Mouse (Mus musculus) gastrocnemius, adult 18-20 months (tissue): ENCODE measurements around the gene Sfta2. TPM values are rescaled to one million over a fixed set of nuclear protein-coding genes. Genes with fewer than 3 reads are reported as not detected.

Source experiments
- DNase-seq: peaks from one replicate; pipeline ENCODE4 v3.0.0; 2021; ENCODE audit warnings: low spot score
- total RNA-seq, 2 experiments: library from RNA; stranded (reverse); gene quantifications; 2 replicates each; pipeline ENCODE4 v1.2.3; 2021

The Sfta2 gene
- total RNA-seq, 2 experiments from 2014 or later = not detected

- DNase-seq = peak; percentile 96
Measured at GRCm38 (mm10) chr17:35673416-35674035, 72.2 kb downstream of the Sfta2 start, which contains the start of gene Gtf2h4. TSS of gene Gtf2h4 (minus strand) at chr17:35673739.

DNA sequence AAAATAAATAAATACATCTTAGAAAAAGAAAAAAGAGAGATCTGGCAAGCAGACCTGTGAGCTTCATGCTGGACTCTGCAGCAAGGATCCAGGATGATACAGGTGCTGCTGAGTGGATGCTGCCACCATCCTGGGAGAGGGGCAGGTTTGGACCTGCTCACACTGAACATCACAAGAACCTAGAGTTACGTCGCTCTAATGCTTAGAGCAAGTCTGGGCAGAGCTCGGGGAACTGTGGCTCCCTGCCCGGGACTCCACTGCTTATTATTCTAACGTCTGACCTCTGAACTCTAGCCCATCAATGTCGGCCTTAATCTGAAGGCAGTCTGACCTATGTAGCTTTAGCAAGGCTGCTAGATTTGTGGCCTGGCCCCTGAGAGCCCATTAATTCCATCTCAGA, 79.2 kb downstream of the Sfta2 start:
- no peak for DNase-seq

- no peak for DNase-seq
Measured at GRCm38 (mm10) chr17:35681986-35682385, 80.6 kb downstream of the Sfta2 start.

- no peak for DNase-seq
Measured at GRCm38 (mm10) chr17:35685061-35685460, 83.7 kb downstream of the Sfta2 start.

DNA sequence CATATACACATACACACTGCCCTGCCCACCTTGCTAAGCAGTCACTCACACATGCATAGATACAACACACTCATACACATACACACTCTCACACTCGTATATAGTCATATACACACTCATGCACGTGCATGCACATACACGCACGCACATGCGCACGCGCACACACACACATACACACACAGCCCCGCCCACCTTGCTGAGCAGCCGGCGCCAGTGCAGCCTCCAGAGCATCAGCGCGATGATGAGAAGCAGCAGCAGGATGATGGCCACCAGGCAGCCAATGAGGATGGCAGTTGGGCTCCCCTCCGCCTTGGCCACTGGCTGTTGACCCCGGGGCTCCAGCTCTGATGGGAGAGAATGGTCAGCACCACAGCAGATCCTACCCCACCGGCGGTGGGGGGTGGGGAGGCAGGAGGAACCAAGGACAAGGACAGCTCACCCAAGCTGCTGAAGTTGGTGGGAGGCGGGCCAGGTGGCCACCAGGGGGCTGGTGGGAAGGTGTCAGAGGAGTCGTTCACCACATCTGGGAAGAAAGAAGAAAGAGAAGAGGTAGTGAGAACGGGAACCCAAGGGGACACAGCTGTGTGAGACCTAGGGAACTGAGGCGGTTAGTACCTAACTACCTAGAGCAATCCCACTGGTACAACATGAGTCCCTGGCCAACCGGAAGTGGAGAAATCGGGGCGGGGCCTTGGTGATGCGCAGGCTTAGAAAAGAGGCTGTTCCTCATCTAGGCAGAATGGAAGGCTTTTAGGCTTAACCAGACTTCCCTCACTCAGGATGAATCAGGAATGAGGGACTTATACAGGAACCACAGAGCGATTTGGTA, 87.2 kb downstream of the Sfta2 start:
- no peak for DNase-seq

DNA sequence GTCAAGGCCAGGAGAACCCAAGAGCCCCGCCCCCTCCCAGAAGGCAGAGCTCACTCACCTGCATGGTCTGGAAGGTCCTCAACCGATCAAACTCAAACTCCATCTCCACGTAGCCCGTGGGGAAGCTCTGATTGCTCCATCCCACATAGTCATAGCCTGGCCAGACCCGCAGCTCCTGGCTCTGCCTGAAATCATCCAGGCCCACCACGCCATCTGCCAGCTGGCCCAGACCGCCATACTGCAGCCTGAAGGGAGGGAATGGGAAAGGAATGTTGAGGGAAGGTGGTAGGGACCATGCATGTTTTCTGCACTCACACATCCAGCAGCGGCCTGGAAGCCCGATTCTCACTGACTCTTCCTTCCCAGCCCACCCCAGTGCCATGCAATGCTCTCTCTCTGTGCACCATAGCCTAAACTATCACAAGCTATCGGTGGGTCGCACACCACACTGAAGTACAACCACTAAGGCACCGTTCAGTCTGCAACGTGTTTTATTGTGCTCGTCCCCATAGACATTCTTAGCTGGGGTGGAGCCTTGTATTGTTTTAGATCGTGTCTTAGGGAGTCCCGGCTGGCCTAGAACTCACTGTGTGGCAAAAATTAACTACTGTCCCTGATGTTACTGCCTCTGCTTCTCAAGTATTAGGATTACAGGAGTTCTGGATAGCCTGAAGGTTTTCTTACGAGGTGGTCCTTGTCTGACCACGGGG, 88.7 kb downstream of the Sfta2 start:
- DNase-seq = no peak

DNA sequence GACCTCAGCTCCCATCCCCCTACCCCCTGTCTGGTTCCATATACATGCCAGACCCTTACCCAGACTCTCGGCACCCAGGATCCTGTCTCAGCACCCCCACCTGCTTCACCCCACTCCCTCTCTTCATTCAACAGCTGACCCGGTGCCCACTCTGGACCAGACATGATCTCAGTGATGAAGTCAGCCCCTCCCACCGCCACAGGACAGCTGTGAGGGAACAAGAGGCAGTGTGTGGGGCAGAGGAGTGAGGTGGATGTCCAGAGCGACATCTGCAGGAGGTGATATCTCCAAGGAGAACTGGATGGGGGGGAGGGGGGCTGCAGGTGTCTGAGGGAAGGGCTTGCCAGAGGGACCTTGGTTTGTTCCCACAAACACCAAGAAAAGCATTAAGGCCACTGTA, 90.5 kb downstream of the Sfta2 start:
- DNase-seq = no peak

- DNase-seq = no peak
Measured at GRCm38 (mm10) chr17:35692368-35692767, 91.0 kb downstream of the Sfta2 start.

DNA sequence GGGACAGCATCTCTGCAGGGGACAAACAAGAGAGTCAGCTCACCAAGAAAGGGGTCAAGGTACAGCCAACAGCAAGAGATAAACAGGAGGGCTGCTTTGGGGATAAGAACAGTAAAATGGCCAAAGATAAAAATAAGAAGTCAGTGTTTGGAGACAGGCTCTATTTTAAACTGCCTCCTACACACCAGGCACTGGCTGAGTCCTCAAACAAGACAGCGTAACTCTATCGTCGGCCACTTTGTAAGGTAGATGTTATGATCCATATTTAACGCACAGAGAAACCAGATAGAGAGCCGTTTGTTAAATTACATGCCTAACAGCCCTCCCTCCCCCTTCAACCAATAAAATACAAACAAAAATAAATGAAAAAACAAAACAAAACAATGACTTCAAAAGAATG, 92.6 kb downstream of the Sfta2 start:
- DNase-seq = no peak

GRCm38 (mm10) chr17:35695289-35695688, 93.9 kb downstream of the Sfta2 start:
- no peak for DNase-seq

DNA sequence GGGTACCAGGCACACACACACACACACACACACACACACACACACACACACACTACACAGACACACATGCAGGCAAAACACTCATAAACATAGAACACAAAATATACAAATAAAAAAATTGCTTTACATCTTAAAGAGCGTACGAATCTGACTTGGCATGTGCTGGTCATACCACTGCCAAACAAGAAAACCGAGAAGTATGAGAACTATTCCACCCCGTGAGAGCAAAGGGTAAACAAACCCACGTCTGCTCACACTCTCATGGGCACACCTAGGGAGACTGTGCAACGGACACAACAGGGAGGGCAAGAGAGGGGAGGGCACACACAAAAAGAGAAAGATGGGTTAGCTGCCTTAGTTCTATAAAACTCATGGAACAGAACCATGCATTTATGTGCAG, 95.3 kb downstream of the Sfta2 start:
- no peak for DNase-seq

DNA sequence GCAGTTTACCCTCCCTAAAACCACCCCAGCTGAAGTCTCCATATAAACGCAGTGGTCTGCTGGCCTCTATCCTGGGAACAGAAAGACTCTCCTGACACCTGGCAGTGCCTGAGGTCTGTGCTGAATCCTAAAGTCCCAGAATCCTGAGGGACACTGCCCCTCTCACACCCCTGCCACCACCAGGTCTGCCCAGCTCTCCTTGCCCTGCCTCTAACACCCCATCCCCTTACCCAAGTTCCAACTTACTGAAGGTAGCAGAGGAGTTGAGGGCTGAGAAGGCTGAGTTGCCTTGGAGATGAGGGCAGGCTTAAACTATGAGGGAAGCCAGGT, 96.0 kb downstream of the Sfta2 start:
- DNase-seq = no peak

DNA sequence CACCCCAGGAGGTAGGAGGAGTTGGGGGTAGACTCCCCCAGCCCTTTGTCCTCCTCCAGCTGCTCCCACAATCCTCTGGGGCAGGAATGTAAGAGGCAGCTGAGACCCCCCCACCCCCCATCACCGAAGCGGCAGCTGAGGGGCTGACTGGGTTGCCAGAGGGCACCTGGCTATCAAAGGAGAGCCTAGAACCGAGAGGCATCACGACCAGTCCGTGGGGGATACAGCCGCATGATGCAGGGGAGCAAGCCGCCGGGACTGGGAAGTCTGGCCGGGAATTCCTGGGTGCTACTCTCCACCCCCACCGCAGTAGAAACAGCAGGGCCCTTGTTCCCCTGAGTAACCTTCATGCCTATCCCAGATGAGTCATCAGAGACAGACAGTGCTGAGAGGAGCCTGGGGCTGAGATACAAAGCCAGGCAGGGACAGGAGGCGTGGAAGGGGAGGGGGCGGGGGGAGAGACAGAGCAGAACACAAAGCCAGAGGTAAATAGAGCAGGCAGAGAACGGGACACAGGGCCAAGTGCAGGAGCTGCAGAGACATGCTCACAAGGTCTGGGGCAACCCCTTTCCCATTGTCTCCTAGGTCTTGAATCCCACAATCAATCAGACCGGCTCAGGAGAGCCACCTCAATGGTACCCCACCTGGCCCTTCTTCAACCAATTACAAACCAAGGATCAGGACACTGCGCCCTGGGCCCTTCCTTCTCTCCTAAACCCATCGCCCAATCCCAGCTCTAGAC, 96.6 kb downstream of the Sfta2 start:
- no peak for DNase-seq

DNA sequence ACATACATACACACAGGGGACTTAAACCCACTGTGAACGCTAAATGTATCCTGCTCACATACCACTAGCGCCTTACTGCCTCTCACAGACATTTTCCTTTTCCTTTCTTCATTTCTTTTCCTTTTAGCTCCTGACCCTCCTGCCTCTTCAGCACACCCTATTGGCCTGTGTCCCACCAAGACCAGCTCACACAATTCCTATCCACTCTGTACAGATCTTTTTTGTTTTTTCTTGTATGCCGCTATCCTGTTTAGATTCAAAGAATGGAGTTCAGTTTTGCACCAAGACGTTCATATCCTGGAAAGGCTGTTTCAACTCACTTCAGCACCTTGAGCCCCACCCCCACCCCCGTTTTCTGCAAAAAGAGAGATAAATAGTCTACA, 97.1 kb downstream of the Sfta2 start:
- DNase-seq = no peak

DNA sequence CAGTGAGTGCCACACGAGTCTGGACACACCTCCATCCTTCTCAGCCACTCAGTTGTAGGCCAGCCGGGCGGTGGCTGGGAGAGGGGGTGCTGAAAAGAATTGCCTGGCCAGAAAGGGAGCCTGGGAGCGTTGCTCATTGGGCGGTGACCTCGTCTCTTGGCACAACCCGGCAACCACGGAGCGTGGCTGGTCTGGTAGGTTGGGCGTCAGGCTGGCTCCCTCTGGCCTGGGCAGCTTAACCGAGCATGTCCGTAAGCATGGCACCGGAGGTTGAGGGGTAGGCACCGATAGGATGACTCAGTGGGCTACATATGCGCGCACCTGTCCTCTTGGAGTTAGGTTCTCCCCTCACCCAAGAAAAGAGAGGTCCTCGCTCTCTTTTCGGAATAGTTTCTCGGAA, 98.6 kb downstream of the Sfta2 start:
- peak; percentile 83 for DNase-seq

Other genes with a start within 250 kb of the Sfta2 start
- 1 to 10 TPM; 3.5 to 6.6 TPM for gene H2-Q4, start 221.9 kb upstream of the Sfta2 start, total RNA-seq
- gene H2-Q6, start 176.7 kb upstream of the Sfta2 start, total RNA-seq = 1 to 10 TPM in 1 of 2 experiments, under 1 TPM in 1; 0.94 to 1.2 TPM
- gene H2-Q7, start 162.4 kb upstream of the Sfta2 start, total RNA-seq = 1 to 10 TPM in 1 of 2 experiments, under 1 TPM in 1; 0.82 to 1.8 TPM
- gene H2-Q10, start 131.5 kb upstream of the Sfta2 start, total RNA-seq = 1 to 10 TPM in 1 of 2 experiments, under 1 TPM in 1; 0.39 to 1.2 TPM
- gene Pou5f1, start 95.5 kb upstream of the Sfta2 start, total RNA-seq = not detected
- under 1 TPM; 0.66 TPM for gene Tcf19, start 84.7 kb upstream of the Sfta2 start, total RNA-seq
- gene Cchcr1, start 84.4 kb upstream of the Sfta2 start, total RNA-seq = 1 to 10 TPM; 1.3 to 2.1 TPM
- not detected for gene Psors1c2, start 68.3 kb upstream of the Sfta2 start, total RNA-seq
- under 1 TPM; 0.09 to 0.69 TPM for gene Cdsn, start 49.4 kb upstream of the Sfta2 start, total RNA-seq
- not detected for gene 2300002M23Rik, start 34.1 kb upstream of the Sfta2 start, total RNA-seq
- not detected for gene Gm9573, start 25.1 kb downstream of the Sfta2 start, total RNA-seq
- gene Mucl3, start 42.1 kb downstream of the Sfta2 start, total RNA-seq = not detected
- gene Vars2, start 66.0 kb downstream of the Sfta2 start, total RNA-seq = 10 to 100 TPM in 1 of 2 experiments, 1 to 10 TPM in 1; 9.8 to 13.7 TPM
- gene Gtf2h4, start 72.2 kb downstream of the Sfta2 start, total RNA-seq = 10 to 100 TPM; 17.7 to 18.9 TPM
- 10 to 100 TPM; 12.4 to 17.1 TPM for gene Ddr1, start 103.1 kb downstream of the Sfta2 start, total RNA-seq
- gene Ier3, start 220.1 kb downstream of the Sfta2 start, total RNA-seq = 1 to 10 TPM; 7.1 to 8.0 TPM
- gene Flot1, start 221.7 kb downstream of the Sfta2 start, total RNA-seq = 10 to 100 TPM; 58.1 to 61.3 TPM
- gene Tubb5, start 236.8 kb downstream of the Sfta2 start, total RNA-seq = 10 to 100 TPM; 25.7 to 34.7 TPM
- 1 to 10 TPM; 4.2 to 6.7 TPM for gene Mdc1, start 240.0 kb downstream of the Sfta2 start, total RNA-seq